Mouse (Mus musculus) thymus, postnatal 14 days (tissue): ENCODE data around the gene Dcakd.
A peak's percentile ranks its signal among the peaks of the same experiment; 100 is the strongest.

ENCODE experiments used
- DNase-seq: peaks from one replicate; pipeline ENCODE4 v3.0.0; 2021

Gene Dcakd

DNA sequence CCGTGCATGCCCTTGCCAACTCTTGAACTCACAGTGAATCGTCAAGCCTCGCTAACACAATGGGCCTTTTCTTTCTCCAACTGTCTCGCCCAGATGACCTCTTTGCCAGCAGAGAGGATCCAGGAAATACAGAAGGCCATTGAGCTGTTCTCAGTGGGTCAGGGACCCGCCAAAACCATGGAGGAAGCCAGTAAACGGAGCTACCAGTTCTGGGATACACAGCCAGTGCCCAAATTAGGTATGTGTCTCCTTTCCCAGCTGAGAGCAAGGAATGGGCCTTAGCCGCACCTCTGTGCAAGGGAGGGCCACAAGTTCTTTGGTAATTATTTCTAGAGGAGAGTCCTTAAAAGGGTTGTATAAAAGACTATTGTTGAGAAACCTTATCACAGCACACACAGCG lies 18.2 kb upstream of the Dcakd start:
- no peak for DNase-seq

DNA sequence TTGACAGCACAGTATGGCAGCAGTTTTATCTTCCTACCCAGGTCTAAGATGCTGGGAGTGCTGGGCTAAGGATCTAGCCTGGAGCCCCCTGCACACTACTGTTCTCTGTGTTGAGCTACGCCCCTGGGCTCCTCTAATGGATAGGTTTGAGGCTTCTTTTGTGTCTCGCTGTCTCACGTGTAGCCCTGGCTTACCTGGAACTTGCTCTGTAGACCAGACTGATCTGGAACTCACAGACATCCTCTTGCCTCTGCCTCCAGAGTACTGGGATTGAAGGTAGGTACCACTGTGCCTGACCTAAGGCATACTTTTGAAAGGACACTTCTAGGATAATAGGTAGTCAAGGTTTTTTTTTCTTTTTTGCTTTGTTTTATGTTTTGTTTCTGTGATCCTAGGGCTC lies 15.8 kb upstream of the Dcakd start:
- DNase-seq, result no peak

DNA sequence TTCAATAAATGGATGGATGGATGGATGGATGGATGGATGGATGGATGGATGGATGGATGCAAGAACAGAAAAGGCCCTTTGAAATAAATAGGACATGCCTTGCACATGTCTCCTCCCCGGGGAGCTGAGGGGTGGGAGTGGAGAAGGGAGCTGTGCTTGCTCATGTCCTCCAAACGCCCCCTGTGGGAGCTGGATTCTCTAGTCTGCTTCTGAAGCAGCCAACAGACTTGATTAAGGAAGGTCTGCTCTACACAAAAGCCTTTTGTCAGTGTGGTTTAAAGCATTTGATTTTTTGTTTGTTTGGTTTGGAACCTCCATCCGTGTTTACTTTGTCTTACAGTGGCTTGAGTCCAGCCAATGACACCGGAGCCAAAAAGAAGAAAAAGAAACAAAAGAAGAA lies 14.7 kb upstream of the Dcakd start:
- no peak for DNase-seq

DNA sequence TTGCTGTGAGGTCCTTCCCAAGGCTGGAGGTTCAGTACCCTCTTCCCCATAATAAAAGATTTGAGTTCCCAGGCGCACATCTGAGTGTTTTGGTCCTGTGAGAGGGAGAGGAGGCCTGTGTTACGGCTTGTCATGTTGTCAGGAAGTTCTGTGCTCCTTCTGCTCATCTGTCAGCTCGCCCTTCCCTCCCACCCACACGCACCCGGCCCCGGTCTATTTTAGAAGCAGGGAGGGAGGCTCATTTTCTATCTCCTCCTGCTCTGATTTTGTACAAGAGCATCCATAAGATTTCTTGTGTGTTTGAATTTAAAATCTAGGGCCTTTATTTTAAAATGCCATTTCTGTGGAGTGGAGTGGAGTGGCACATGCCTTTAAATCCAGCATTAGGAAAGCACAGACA lies 9.9 kb upstream of the Dcakd start:
- DNase-seq, result no peak

DNA sequence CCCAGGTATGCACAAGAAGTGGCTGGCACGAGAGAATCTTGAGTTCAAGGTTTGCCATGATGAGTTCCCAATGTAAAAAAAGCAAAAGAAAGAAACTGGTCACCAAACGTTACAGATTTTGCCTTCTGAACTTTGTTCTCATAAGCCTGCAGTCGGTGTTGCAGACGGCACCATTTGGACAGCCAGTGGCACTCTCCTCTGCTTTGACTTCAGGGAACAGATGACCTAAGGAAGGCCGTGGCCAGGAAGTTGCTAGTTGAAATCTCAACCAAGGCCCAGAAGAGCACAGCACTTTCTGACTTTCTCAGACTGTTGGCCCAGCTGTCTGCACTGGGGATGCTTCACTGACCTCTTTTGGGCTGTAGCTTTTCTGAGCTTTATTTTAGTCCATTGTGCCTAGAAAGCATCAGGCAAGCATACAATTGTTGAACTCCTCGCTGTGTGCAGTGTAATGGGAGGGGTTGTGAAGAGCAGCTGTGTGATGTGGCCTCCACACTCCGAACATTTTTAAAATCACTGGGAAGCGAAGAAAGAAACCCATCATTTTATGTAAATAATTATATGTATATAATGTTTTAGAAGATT lies 8.8 kb upstream of the Dcakd start:
- no peak for DNase-seq

DNA sequence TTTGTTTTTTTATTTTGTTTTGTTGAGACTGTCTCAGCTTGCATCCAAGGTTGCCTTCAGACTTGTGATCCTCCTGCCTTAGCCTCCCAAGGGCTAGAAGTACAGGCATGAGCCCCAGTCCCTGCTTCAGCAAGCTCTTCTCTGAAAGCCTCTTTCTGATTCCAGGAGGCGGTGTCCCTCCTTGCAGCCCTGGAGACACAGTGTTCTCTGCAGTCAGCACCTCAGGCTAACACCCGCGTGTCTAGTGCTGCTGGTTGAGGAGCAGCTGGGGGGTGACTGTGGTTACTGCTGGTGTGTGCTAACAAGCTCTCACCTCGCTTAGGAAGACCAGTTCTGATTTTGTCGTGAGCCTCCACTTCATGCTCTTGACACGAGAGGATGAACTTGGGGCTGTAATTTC lies 6.9 kb upstream of the Dcakd start:
- no peak for DNase-seq

DNA sequence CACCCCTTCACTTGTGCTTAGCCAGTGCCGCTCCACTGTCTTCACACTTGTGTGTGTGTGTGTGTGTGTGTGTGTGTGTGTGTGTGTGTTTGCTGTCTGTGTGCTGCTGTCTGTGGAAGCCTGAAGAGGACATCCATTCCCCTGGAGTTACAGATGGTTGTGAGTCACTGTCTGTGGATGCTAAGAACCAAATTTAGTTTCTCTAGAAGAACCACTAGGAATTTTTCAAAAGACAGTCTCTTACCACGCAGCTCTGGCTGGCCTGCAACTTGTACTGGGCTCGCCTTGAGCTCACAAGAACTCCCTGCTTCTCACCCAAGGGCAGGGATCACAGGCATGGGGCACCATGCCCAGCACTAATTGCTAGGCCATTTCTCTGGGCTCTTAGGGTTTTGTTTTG lies 4.9 kb upstream of the Dcakd start:
- DNase-seq, result no peak

DNA sequence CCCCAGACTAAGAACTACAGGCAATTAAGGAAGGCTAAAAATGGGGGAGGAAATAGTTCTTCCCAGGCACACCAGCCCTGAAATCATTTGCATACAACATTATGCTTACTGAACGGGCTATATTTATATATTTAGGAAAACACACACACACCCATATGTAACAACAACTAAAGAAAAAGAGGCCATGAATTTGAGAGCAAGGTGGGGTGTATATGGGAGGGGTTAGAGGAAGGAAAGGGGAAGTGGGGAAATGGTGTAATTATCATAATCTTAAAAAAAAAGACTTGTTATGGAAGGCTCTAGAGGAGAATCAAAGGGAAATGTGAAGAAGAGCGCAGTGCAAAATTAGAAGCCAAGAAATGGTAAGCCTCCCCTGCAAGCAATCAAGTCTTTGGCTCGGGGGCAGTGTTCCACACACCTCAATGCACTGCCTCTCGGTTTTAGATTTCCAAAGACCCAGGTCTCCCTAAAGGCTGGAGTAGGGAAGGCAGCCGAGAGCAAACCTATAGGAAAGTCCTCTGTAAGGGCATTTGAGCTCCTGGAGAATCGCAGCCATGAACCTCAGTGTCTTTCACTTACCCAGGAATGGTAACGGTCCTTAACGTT lies 460 bp downstream of the Dcakd start:
- DNase-seq, result no peak

DNA sequence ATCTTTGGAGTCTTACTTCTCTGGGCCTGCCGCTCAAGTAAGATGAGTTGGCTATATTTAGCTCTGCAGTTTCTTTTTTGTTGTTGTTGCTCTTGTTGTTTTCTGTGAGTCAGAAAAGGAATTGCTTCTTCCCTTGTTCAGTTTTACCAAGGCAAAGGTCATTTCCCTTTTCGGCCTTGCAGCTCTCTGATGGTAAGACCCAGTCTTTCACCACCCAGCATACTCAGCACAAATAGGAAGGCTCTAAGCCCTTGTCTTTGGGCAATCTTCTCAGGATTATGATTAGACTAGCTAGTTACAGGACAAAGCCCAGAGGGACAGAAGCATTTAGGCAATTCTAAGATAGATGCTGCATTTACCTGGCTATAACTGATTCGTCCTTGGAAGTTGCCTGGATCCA lies 1.2 kb downstream of the Dcakd start:
- DNase-seq, result no peak

DNA sequence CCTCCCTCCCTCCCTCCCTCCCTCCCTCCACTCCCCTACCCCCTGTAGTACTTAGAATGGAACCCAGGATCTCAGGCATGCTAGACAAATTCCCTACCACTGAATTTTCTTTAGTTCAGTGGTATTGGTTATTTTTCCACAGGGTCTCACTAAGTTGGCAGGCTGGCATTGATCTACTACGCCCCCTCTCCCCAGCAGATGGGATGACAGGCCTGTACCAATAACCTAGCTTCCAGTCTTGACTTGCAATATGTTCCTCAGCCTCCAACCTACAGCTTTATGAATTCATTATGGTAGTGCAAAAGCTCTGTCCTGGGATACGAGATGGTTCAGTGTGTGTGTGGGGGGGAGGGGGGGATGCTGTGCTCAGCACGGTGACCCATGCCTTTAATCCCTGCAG lies 4.2 kb downstream of the Dcakd start:
- no peak for DNase-seq

DNA sequence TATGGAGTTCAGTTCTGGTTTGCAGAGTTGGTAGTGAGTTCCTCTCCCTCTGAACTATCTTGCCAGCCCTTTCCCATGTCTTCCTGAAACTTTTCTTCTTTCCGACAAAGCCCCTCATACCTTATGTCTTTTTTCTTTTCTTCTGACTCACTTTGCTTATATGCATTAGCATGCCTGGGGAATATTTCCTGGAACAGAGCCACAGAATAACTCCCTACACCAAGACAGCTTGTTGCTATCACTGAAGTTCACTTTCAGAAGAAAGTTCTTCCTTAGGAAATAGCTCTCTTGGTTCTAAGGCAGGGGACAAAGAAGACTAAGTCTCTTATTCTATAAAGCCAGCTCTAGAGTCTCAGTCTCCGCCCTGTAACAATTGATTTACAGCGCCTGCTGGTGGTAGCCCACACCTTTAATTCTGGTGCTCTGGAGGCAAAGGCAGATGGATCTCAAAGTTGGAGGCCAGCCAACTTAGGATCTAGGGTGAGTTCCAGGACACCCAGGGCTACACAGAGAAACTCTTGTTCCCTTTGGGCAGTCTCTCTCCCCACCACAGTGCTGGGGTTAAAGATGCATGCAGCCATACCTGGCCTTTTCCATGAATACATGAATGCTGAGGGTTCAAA lies 7.3 kb downstream of the Dcakd start:
- DNase-seq, result no peak

DNA sequence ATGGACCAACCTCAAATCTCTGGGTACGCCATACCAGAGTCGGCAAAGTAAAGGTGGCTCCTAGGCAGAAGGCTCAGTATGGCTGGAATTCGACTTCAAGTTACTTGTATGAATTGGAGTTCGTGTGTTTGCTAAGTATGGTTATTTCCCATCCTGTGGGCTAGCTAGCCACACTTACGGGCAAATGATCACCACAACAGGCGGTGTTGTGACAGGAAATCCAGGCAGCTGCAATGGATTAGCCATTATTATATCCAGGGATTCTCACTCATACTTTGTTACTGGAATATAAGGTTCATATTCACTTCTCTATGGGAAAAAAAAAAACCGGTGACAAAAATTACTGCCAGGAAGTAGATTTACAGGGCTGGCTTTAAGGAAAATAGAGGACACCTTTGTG lies 8.8 kb downstream of the Dcakd start:
- no peak for DNase-seq

DNA sequence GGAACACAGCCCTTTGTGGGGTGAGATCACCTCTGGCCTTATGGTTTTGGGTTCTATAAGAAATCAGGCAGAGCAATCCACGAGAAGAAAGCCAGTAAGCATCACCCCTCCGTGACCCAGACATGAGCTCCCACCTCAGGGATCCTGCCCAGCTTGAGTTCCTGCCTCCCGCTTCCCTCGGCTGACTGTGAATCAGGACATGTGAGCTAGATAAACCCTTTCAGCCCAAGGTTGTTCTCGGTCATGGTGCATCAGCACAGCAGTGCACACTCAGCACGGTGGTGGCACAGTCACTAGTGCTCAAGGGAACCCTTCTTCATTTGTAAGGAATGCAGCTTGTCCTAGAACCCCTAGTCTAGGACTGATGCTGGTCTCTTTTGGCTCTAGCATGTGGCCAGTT lies 9.3 kb downstream of the Dcakd start:
- DNase-seq, result no peak

DNA sequence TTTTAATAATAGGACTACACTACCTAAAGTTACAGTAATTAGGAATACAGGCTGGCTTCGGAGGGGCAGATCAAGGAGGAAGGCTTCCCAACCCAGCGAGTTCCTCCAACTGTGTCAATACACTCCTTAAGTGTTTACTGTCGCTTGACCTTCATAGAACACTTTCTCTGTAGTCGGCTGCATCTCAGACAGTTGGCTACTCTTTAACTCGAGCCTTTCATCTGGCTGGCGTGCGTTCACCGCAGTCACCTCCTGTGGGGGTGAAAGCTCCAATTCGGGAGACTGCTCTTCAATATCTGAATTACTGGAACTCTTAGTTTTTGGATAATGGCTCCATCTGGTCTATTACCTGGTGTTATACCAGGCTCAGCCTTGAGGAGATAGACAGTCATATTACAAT lies 10.5 kb downstream of the Dcakd start:
- DNase-seq, result no peak

DNA sequence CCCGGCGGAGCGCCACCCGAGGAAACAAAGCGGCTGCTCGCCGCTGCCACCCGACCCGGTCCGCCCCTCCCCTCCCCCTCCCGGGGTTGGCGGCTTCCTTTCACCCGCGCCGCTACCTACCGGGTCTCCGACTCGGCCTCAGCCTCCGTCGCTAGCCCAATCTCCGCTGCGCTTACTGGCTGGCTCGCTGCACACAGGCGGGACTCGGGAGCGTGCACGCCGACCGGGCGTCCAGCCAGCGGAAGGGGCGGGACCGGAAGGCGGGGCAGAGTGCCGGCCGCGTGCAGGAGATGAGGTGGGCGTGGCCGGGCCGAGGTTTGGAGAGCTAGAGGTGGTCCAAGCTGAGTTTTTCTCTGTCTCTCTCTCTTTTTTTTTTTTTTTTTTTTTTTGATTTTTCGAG lies 11.2 kb downstream of the Dcakd start:
- DNase-seq, result peak; percentile 97

DNA sequence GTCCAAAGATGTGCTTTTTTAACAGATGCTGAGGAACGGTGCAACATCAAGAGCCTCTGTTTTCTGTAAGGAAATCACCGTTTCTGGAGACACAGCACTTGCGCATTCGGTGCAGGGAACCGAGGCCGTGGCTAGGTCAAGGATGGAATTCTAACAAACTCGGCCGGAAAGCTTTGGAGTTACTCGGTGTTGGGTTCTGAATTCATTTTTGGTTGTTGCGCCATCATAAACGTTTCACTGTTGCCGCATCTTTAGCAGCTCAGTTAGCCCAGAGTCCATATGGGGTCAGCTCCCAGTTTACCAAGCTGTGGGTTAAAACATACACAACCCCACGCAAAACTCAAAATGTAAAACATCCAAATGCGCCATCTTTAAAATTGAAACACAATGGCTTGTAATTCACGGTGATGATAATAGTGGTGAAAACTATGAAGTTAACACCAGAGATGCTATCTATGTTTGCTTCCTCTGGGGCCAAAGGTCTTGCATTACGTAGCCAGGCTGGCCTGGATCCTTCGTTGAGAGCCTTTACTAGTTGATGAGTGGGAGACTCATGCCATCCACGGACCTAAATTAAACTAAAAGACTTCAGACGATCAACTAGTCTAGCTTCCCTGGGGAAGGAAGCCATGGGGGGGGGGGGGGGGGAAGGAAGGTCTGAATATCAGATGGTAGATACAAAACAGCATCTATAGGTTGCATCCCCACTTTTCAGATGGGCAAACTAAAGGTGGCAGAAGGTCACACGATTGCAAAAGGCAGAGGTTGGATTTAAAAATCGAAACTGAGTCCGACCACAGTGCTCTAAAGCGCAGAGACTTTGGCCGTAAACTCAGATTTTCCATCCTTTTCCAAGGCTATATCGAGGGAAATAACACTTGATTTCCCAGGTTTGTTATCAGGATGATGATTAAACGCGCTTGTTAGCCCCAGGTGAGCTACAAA lies 12.0 kb downstream of the Dcakd start:
- DNase-seq, result no peak

DNA sequence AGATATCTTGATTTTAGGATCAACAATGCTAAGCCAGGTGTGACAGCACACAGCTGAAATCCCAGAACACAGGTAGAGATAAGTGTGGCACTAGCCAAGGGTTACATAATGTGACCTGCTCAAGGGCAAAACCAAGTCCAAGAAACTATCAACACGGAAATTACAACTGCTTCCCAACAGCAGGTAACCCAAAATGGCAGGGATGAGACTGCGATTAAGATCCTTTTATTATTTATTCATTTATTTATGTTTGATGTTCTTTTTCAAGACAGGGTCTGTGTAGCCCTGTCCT lies 17.0 kb downstream of the Dcakd start:
- DNase-seq, result no peak

DNA sequence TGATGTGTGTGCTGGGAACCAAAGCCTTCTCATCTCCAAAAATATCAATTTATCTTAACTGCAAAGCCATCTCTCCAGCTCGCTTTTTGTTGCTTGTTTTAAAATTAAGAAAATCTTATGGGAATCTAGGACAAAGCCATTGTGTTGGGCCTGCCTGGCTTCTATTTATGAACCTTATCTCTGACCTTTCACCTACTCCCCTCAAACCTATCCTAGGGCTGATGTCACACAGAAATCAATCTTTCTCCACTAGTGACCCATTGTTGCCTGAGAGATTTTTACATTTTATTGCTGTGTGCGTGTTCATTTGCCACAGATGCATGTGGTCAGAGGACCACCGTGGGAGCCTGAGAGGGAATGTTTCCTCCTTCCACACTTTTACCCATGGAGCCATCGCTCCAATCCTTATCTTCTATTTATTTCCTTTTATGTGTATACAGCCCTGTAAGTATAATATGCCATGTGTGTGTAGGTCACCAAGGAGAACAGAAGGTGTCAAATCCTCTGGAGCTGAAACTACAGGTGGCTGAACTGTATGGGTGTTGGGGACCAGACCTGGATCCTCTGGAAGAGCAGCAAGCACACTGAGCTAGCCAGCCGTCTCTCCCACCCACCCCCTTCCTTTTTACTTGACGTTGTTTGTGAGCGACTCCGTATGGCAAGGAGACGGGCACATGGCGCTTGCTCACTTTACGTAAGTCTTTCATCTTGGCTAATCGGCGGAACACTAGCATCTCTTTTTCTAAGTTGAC lies 17.5 kb downstream of the Dcakd start:
- no peak for DNase-seq

DNA sequence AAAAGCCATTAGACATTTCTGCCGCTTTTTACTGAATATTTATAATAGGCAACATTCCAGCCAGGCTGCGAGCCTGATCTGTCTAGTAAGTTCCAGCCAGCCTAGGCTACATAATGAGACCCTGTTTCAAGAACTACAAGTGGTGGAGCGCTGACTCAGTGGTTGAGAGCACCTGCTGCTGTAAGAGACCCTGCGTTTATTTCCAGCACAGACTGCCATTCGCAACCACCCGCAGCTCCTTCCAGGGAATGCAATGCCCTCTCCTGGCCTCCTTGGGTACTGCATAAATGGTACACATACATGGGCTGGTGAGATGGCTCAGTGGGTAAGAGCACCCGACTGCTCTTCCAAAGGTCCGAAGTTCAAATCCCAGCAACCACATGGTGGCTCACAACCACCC lies 18.9 kb downstream of the Dcakd start:
- peak; percentile 45 for DNase-seq

DNA sequence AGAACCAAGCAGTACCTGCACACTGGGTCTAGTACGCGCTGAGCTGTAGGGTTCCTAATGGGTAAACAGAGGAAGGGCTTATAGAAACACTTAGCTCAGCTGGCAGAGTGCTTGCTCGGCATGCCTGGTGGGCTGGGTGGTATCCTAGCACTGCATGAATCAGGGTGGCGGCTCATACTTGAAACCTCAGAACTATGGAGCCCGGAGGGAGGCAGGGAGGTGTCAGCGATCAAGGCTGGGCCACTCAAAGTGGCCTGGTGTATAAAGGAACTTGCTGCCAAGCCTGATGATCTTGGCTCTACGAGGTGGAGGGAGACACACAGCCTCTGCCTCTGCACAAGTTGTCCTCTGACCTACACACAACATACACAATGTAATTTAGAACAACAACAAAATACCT lies 19.6 kb downstream of the Dcakd start:
- DNase-seq, result no peak

DNA sequence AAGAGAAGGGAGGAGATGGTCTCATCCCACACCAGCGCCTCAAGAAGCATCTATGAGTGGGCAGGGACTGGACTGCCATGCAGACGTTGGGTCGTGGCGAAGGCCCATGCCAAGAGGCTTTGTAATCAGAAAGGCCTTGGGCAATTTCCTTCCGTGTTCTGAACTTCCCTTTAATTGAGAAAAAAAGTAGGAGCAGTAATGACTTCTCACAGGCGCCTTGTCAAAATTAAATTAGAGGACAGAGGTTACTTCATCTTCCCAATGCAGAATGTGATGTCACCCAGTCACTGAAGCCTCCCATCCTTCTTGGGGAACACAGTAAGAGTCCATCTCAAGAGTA lies 21.2 kb downstream of the Dcakd start:
- no peak for DNase-seq

DNA sequence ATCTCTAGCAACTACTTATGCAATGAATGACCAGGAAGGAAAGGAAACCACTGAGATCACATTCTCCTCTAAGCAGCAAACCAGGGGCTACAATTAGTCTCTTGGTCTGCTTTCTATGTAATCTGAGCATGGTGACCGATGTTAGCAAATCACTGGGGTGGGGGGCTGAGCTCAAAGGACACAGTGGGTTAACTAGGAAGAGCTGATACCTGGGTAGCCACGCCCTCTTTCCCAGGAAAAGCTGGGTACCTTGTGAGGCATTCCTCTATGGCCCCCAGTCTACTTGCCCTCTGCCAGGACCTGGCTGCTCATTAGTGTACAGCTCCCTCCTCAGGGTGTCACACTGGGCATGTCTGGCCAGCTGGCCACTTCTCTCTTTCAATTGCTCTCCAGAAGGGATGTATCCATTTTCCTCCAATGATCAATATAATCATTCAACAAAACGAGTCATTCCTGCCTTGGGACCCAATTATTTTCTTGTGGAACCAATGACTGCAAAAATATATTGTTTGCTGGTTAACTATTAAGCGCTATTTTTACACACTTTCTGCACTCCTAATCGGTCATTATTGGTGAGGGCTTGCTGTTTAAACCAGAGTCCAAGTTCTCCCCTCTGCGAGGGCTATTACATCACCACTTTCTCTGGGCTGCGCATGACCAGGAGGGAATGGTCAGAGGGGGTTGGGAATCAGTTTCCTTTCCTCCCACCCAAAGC lies 21.7 kb downstream of the Dcakd start:
- no peak for DNase-seq
